Mouse (Mus musculus): ENCODE measurements around the gene Alox12.

Alox12 gene

DNA sequence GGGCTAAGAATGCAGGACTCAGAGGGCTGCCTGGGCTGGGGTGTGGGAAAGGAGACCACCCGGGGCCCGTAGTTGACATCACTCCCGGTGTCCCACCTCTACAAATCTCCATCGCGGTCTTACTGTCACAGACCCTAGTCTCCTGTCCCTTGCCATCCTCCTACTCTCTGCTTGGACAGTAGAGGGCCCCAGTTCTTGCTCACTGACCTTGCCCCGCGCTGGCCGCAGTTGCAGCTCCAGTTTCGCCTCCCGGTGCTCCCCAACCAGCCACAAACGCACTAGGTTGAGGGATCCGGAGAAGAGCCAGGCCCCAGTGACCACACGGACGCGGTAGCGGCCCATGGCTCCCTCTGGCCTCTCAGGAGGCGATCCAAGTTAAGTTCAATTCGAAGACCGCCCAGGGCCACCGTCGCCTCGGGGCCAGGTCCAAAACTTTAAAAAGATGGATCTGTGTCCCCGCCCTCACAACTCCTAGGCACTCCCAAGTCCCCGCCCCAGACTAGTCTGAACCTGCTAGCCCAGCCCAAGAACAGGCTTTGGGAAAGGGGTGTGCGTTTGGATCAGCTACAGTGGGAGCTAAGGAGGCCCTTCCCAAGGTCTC is at the start of gene Alox12:
Gene Alox12 (minus strand): TSS at position 423 of the 601 bp plus-strand sequence.
- no peak for DNase-seq (ENCODE audit: low read depth)

DNA sequence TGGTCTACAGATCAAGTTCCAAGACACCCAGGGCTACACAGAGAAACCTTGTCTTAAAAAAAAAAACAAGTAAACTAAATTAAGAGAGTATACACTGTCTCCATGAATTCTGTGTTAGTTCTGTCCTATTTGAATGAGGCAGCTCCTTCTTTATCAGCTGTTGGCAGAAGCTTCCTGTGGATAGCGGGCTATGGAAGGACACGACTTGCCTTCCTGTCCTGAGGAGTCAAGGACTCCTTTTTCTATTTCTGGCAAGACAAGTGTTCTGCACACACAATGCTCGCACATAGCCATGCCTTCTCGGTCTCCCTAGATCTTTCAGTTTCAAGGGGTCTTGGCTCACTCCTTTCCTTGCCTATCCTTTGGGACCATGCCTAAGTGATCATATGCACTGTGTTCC is 47.1 kb upstream of the Alox12 start:
- no peak for DNase-seq (ENCODE audit: low read depth)

DNA sequence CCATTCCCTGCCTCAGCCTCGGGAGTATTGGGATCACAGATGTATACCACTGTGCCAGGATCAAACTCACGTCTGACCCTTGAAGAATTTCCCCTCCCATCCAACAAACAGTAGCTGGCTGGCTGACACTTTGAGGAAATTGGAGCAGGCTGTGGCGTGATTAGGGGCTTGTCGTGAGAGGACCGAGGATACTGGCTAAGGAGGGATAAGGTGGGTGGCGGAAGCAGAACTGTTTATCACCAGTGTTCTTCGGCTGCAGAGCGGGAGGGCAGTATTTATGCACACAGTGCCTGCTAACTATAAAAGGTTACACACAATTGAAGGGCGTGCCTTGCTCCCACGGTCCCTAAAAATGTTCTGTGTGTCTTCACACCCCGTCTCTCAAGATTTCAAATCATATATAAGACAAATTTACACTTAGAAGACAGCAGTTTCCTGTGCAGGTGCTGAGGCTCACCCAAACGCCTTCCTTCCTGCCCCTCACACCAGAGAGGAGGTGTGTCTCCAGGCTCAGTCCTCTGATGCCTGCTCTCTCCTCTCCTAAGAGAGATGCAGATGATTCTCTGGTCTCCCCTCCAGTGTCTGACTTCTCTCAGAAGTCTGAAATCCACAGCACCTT is 42.8 kb upstream of the Alox12 start:
- peak; percentile 36 for DNase-seq (ENCODE audit: low read depth)

- no peak for DNase-seq (ENCODE audit: low read depth)
Measured at GRCm38 (mm10) chr11:70297405-70297804, 42.3 kb upstream of the Alox12 start.

DNA sequence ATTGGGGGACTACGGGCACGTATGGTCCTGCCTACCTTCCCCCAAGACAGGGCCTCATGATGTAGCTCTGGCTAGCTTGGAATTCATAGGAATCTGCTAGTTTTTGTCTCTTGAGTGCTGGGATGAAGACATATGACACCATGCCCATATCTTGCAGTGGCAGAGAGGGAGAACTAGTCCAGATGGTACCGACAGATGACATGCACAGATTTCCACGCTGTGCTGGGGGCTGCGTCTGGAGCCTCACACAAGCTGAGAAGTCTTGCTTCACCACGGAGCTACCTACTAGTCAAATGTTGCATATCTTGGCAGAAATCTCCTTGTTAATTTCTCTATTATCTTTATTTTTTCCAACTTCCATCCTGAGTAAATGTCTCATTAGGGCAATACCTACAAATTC is 38.7 kb upstream of the Alox12 start:
- DNase-seq (ENCODE audit: low read depth), result no peak

- no peak for DNase-seq (ENCODE audit: low read depth)
Measured at GRCm38 (mm10) chr11:70291235-70291634, 36.1 kb upstream of the Alox12 start.

DNA sequence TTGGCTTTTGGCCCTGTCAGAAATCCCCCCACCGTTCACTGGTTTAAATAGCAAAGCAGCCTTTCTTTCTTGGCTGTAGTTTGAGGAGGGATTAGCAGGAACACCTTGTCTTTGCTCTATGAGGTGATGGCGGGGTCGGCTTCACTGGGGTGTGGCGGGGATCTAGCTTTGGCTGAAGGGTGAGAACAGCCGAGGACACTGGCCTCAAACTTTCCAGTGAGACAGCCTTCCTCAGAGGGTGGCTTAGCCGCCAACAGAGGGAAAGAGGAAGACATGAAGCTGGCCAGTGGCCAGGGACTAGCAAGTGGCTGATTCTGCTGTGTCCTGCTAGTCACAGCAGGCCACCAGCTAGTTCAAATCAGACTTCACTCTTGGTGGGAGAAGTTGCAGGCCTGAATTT is 34.1 kb upstream of the Alox12 start:
- DNase-seq (ENCODE audit: low read depth), result no peak

DNA sequence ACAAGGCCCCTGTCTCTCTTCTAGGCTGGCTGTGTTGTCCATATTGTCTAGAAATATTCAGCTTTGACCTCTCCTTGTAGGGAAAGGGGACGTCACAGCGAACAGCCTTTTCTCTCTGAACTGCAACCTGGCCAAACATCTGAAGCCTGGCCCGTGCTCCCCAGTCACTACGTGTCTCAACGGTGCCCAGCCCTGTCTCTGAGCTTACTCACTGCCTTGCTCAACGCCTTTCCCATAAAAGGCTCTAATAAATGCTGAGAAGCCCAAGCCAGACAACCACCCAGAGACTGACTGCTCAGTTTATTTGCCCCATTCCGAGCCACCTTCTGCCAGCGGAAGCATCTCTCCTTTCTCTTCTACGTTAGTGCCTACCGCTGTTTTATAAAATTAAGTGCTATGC is 32.9 kb upstream of the Alox12 start:
- DNase-seq (ENCODE audit: low read depth), result no peak

- no peak for DNase-seq (ENCODE audit: low read depth)
Measured at GRCm38 (mm10) chr11:70285686-70286085, 30.5 kb upstream of the Alox12 start.

DNA sequence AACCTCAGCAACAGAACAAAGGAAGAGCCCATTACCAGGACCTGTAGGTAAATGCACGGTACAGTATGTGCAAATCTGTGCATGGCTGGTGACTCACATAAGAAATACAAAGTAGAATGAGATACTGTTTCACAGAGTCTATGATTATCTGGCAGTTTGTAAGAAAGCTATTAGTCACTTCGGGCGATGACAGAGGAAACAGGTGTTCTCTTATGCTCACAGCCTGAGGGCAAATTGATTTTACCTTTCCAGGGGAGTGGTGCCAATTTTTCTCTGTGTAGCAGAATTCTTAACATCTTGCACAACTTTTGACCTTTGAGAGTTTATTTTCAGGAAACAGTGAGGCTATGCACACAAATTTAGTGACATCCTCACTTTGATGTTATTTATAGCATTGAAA is 29.6 kb upstream of the Alox12 start:
- no peak for DNase-seq (ENCODE audit: low read depth)

DNA sequence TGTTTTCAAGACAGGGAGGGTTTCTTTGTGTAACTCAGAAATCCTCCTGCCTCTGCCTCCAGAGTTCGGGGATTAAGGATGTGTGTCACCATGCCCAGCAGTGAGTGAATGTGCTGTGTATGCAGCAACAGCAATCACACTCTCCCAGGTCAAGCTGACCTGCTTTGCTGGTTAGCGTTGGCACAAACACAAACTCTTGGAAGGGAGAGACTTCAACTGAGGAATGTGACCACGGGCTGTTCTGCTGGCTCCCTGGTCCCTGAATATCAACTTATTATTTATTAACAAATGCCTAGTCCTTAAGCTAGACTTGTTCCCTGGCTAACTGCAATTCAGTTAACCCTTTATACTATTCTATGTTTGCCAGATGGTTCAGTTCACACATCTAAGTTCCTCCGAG is 28.5 kb upstream of the Alox12 start:
- no peak for DNase-seq (ENCODE audit: low read depth)

DNA sequence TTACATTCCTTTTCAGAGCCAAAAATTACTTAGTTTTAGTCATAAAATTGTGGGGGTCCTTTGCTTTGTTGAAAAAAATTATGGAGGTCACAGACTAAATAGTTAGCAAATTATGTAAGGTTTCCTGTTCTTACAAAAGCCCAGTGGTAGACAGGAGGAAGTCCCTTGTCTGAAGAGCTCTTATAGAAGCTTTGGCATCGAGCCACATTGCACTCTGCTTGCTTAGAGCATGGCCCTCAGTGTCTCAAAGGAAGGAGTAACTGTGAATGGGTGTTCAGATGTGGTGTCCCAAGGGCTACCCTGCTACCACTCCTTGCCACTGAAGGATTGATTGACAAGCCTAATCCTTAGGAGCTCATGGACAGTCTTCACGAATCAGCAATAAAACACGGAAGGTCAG is 25.3 kb upstream of the Alox12 start:
- DNase-seq (ENCODE audit: low read depth), result no peak

DNA sequence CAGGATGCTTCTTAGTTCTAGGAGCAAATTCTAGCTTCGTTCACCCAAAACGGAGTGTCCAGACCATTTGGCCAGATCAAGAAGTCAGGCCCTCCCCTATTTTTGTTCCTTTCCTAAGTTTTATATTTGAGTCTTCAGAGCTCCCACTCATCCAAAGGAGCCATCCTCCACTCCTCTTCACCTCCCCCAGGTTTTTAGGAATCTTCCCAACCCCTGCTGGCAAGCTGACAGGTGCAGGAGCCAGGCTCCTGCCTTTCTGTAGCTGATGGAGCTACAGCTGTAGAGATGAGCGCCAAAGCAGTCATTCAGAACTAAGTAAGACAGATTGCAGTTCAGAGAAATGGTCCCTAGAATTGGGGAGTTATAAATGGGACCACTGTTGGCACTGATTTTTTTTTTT is 23.8 kb upstream of the Alox12 start:
- DNase-seq (ENCODE audit: low read depth), result no peak

DNA sequence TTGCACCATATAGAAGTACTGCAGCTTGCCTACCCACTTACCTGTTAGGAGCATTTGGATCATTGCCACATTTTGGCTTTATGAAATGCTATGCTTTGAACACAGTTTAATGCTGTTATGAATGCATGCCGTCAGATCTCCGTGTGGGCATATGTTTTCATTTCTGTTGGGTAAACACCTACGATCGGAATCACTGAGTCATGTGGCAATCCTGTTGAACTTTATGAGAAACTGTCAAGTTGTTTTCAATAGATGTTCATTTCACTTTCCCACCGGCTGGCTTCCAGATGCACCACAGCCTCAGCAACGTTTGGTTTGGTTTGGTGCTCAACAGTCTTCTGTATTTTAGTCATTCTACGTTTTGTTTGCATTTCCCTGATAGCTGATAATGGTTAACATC is 16.5 kb upstream of the Alox12 start:
- DNase-seq (ENCODE audit: low read depth), result peak; percentile 33

DNA sequence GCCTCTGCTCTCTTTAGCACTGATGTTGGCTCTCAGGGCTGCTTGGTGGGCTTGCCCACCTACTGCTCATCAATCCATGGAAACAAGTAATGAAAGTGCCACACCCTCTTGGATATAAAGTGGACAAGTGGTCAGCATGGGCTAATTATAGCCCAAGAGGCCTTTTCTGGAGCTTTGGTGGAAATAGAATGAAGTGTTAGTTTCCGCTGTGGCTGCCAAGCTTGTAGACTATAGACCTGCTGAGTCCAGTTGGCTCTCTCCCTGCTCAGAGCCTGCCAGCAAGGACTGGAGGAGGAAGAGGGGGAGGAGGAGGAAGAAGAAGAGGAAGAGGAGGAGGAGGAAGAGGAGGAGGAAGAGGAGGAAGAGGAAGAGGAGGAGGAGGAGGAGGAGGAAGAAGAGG is 11.3 kb upstream of the Alox12 start:
- DNase-seq (ENCODE audit: low read depth), result no peak

- DNase-seq (ENCODE audit: low read depth), result no peak
Measured at GRCm38 (mm10) chr11:70265819-70266218, 10.7 kb upstream of the Alox12 start.

GRCm38 (mm10) chr11:70265252-70265651 is 10.1 kb upstream of the Alox12 start:
- peak; percentile 32 for DNase-seq (ENCODE audit: low read depth)

DNA sequence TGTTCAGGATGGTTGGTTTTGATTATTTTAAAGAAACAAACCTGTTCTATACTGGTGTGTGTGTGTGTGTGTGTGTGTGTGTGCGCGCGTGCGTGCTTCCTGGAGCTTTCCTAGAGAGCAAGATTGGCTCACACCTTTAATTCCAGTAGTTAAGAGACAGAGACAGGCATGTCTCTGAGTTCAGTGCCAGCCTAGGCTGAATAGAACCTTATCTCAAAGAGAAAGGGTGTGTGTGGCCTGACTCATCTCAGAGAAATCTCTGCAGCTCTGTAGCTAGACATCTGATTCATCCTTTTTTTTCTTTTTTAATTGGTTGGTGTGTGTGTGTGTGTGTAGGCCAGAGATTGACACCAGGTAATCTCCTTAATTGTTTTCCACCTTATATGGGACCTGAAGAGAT is 3.9 kb upstream of the Alox12 start:
- no peak for DNase-seq (ENCODE audit: low read depth)

GRCm38 (mm10) chr11:70254337-70254736 is 816 bp downstream of the Alox12 start:
- no peak for DNase-seq (ENCODE audit: low read depth)

DNA sequence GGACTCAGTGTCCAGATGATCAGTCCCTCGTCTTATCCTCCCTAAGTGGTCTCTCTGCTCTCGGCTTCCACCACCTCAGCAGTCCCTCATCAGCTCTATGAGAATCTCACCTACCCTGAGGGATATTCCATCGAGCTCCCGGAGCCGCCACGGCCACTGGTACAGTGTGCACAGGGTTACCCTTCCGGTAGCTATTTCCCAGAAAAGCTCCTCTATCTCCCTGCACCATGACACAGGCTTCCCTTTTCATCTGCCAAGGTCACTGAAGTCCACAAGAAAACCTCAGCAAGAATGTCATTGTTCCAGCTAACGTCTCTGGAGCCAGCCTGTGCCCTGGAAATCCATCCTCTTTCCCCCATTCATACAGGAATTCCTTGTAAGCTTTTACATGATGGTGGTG is 3.3 kb downstream of the Alox12 start:
- no peak for DNase-seq (ENCODE audit: low read depth)

GRCm38 (mm10) chr11:70250150-70250549 is 5.0 kb downstream of the Alox12 start:
- no peak for DNase-seq (ENCODE audit: low read depth)

- DNase-seq (ENCODE audit: low read depth), result peak; percentile 89
Measured at GRCm38 (mm10) chr11:70247136-70247845, 7.9 kb downstream of the Alox12 start.

- DNase-seq (ENCODE audit: low read depth), result peak; percentile 3
Measured at GRCm38 (mm10) chr11:70242591-70242990, 12.6 kb downstream of the Alox12 start.

Data from induced T-regulatory cell, adult 2 months (primary cell).